Mouse (Mus musculus) adipocyte (in vitro differentiated cells): ENCODE measurements at regions not wholly inside any gene's neighbourhood (a gene's known extent, or its start where the extent isn't known, plus 50 kb on each side); places are given as distances from the start of the nearest gene placed in this dataset.
A peak's percentile ranks its signal among the peaks of the same experiment; 100 is the strongest.

ENCODE experiments used
- DNase-seq: peaks from one replicate; pipeline ENCODE4 v3.0.0-alpha.2; 2016; ENCODE audit warnings: low spot score

- no peak for DNase-seq
Measured at GRCm38 (mm10) chr4:124236476-124236875, 318.7 kb upstream of the 4930535I16Rik start.

- peak; percentile 2 for DNase-seq
Measured at GRCm38 (mm10) chr4:124228537-124228936, 310.7 kb upstream of the 4930535I16Rik start.

GRCm38 (mm10) chr4:124223646-124224500 lies 306.1 kb upstream of the 4930535I16Rik start:
- no peak for DNase-seq

DNA sequence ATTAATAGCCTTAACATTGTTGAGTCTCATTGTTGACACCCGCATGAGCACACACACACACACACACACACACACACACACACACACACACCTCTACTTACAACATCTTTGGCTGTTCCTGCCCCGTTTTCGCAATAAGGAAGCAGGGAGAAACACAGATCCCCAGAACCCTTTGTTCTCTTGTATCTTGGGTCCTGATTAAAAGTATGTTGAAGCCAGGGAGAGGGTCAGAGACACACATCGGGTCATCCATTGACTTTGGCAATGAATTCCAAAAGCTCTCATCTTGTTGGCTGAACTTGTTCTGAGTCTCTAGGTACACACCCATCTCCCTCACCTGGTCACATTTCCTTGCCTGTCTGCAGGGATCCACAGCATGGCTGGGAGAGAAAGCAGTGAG lies 303.9 kb upstream of the 4930535I16Rik start:
- no peak for DNase-seq

DNA sequence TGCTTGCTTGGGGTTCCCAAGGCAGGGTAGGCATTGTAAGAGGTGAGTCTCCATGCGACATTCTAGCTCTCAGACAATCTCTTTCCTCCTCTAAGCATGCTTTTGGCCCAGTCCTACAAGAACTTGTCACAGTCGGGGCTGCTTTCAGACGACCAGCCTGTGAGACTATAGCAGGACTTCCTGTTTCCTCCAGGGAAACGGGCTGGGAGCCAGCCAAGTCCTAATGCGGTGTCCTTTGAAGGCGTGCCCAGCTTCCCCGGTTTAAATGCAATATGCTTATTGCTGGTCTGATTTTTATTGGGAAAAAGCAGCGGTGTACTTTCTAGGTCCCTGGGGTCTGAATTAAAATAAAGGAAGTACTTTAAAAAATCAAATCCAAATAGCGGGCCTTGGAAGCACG lies 299.4 kb upstream of the 4930535I16Rik start:
- DNase-seq, result no peak

- DNase-seq, result no peak
Measured at GRCm38 (mm10) chr4:124216351-124216750, 298.5 kb upstream of the 4930535I16Rik start.

DNA sequence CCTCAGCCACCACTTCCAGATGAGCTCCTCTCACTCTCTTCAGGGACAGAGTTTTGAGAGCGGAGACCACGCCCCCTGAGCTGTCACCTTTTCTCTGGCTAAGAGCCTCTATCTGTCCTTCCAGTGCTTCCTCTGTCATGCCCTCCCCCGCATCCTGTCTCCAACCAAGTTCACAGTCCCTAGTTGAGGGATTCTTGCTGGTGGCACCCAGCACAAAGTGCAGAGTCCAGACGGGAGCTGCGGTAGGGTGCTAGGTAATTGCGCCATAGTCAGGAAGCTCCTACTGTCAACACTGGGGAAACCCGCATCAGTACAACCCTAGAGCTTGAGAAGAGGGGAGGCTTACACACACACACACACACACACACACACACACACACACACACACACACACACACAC lies 297.3 kb upstream of the 4930535I16Rik start:
- no peak for DNase-seq

GRCm38 (mm10) chr4:124210103-124210502 lies 292.3 kb upstream of the 4930535I16Rik start:
- no peak for DNase-seq

GRCm38 (mm10) chr4:124206480-124206879 lies 288.7 kb upstream of the 4930535I16Rik start:
- DNase-seq, result no peak

- DNase-seq, result no peak
Measured at GRCm38 (mm10) chr4:124203736-124204135, 285.9 kb upstream of the 4930535I16Rik start.

- DNase-seq, result no peak
Measured at GRCm38 (mm10) chr4:124199884-124200844, 282.3 kb upstream of the 4930535I16Rik start.

DNA sequence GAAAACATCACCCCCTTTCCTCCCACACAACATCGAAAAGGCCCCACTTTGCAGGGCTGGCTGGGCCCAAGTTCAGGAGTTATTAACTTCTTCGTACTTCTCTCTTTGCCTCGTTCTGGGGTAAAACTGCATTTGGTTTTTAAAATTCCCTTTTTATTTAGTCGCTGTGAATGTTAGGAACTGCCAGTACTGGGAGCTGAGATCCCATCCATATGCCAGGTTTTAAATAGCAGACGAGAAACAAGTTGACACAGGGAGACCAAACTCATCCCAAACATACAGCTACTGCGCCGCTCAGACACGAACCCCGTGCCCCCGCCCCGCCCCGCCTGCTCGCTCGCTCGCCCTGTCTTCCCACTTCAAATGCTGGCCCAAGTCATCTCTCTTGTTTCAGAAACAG lies 281.0 kb upstream of the 4930535I16Rik start:
- no peak for DNase-seq

DNA sequence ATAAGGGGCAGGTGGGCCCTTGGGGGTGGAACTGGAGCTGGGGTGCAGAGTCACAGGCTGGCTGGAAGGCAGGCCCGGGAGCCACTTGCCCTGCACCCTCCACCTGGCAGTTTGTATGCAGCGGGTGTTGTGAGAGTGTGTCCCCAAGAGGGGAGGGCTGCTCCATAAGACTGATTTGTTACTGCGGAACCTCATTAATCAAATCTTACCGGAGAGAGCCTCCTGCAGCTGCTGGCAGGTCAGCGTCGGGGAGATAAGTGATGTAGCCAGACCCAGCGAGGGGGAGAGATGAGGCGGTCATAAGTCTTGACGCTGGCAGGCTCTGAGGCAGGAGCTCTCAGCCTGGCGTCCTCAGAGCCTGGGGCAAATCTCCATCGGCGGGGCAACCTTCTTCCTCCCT lies 278.9 kb upstream of the 4930535I16Rik start:
- no peak for DNase-seq

- DNase-seq, result no peak
Measured at GRCm38 (mm10) chr4:124193059-124193721, 275.4 kb upstream of the 4930535I16Rik start.

- no peak for DNase-seq
Measured at GRCm38 (mm10) chr4:124190775-124191174, 273.0 kb upstream of the 4930535I16Rik start.

DNA sequence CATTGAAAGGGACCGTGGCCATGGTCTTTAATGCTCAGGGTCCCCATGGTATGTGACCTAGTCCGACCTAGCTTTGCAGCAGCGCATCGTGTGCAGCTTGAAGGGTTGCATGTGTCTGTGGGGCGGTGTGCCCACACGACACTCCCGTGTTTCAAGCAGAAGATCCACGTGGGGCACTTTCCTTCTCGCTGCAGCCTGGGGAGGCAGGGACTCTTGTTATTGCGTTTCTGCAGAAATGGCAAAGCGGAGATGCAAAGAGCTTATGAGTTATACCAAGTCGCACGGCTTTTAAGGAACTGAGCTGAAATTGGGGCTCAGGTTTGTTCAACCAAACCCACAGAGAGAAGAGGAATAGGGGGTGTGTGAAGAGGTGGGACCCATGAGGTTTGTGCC lies 272.2 kb upstream of the 4930535I16Rik start:
- DNase-seq, result no peak

DNA sequence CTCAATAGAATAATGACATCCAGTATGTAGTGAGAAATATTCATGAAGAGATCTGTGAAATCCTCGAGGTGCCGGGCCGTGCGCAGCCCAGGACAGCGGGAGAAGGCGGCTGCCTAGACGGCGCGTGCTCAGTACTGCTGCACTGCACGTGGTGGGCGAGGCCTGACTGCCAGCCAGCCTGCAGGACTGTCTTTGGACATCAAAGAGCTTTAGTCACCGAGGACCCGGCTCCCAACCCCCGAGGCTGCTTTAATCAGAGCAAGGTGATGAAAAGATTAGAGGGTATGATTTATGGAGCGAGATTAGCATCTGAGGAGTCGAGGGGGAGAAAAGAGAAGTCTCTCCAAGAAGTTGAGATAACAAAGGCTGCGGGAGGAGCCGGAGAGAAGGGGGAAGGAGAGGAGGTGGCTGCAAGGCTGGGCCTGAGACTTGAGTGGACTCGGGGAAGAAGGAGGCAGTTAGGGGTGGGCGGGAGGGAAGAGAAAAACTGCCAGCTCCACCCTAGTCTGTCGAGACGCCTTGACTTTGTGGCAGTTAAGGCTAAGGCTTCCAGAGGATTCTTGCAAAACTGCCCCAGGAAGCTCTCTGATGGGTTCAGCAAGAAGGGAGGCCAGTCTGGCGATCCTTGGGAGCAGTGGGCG lies 271.6 kb upstream of the 4930535I16Rik start:
- DNase-seq, result no peak

DNA sequence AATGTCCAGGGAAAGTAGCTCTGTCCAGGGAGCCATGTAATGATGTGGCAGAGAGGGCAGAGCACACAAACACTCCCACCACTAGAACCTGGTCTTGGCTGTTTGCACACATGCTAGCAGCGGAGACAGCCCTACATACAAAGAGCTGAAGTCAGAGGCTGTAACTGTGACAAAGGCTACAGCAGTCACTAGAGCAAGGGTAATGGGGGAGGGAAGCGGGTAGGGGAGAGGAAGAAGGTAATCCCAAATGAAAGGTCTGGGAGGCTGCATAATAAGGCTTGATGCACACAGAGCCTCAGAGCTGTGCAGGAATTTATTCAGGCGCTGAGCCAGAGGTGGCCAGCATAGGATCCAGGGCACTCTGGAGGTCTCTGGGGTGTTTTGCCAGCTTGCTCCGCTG lies 269.3 kb upstream of the 4930535I16Rik start:
- DNase-seq, result no peak

DNA sequence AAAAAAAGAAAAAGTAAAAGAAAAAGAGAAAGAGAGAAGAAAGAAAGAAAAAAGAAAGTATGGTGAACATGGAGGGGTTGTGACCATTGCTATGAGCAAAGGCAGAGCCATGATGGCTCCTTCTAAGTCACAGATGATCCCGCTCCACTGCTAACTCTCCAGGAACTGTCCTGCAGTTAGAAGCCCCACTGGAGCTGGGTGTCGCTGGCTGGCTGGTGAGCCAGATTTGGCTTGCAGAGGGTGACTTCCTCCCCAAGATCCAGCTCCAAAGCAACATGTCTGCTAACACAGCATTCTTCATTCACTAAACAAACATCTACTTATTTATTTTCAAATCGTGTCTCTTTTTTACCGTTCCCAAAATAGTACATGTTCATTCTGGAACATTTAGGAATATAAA lies 263.5 kb upstream of the 4930535I16Rik start:
- DNase-seq, result no peak

- DNase-seq, result no peak
Measured at GRCm38 (mm10) chr4:124178401-124179018, 260.7 kb upstream of the 4930535I16Rik start.

GRCm38 (mm10) chr4:124175531-124175930 lies 257.7 kb upstream of the 4930535I16Rik start:
- DNase-seq, result no peak
